In the genomic region with DNA sequence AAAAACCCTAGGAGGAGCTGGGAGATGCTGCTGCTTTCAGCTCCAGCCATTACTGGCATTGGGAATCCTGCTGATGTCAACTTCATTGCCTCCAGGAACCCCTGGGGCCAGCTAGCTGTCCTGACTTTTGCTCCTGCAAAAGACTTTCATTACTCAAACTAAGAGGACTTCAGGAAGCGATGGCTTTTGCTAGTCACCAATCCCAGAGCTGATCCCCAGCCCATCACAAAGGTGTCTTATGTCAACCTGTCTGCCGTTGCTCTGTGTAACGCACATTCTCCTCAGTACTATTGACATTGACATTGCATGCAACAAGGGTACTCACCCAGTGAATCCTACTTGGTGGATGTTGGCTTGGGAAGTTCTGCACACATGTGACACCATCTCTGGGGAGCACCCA, we compare ENCODE assay signal across 17 mouse cellular contexts. TPM values are rescaled to one million over a fixed set of nuclear protein-coding genes. Genes with fewer than 3 reads are reported as not detected.
"Had no signal": no experiment of that assay in that cellular context is flagged by ENCODE, and none has a peak within 500 bp of the region (broad histone marks: within the 10 kb centered on the region; RNA-seq: fewer than 3 reads in every experiment).

No protein-coding gene starts in this region.

- H3K27me3 ChIP-seq: neural tube, embryonic 12.5 days; neural tube, embryonic 13.5 days; neural tube, embryonic 15.5 days; stomach, embryonic 15.5 days had no signal

- H3K4me2 ChIP-seq: neural tube, embryonic 12.5 days; neural tube, embryonic 13.5 days; neural tube, embryonic 15.5 days; stomach, embryonic 15.5 days had no signal

- H3K9ac ChIP-seq: neural tube, embryonic 12.5 days; neural tube, embryonic 13.5 days; neural tube, embryonic 15.5 days; stomach, embryonic 15.5 days had no signal

- H3K4me3 ChIP-seq: neural tube, embryonic 12.5 days; neural tube, embryonic 13.5 days; neural tube, embryonic 15.5 days; stomach, embryonic 15.5 days had no signal

- H3K4me1 ChIP-seq: neural tube, embryonic 12.5 days; neural tube, embryonic 13.5 days; neural tube, embryonic 15.5 days had no signal

- DNase-seq: retina, postnatal 1 day; right cerebral cortex, adult 18-20 months; right cerebral cortex, postnatal 14 days; right cerebral cortex, postnatal 25 days; right cerebral cortex, postnatal 4 days; spleen, adult 18-20 months; thymus, adult 18-20 months; thymus, adult 2 months; thymus, postnatal 14 days; thymus, postnatal 25 days; thymus, postnatal 36 days; thymus, postnatal 4 days had no signal

- H3K27ac ChIP-seq: neural tube, embryonic 12.5 days; neural tube, embryonic 13.5 days; neural tube, embryonic 15.5 days; stomach, embryonic 15.5 days; stomach, postnatal 0 days had no signal

- H3K36me3 ChIP-seq: neural tube, embryonic 12.5 days; neural tube, embryonic 13.5 days; neural tube, embryonic 15.5 days; stomach, embryonic 15.5 days had no signal

- H3K9me3 ChIP-seq: neural tube, embryonic 12.5 days; neural tube, embryonic 13.5 days; neural tube, embryonic 15.5 days; stomach, embryonic 15.5 days had no signal

RNA-seq across cellular contexts. Expression of a gene that starts 1.0 kb away (rescaled TPM):
- polyA plus RNA-seq: neural tube, embryonic 13.5 days had no signal
